Mouse (Mus musculus): Measurements from ENCODE around the gene Gm19935.

Gene Gm19935

DNA sequence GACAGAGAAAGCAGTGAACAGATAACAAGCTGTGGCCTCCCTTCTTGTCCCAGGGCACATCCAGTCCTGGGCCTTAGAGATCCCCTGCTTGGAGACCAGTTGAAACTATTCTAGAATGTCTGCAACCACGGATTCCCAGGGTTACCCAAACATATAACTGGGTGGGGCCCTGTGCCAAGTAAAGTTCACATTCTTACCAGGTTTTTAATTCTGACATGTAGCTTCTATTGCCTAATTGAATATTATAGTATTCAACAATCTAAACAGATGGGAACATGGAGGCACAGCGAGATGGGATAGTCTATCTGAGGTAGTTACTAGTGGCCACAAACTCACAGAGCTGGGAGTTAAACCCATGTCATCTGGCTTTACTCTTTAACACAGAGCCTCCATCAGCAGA, at the start of gene Gm19935:
Gene Gm19935 (minus strand): TSS at position 101 of the 400 bp plus-strand sequence.
- no peak for DNase-seq

DNA sequence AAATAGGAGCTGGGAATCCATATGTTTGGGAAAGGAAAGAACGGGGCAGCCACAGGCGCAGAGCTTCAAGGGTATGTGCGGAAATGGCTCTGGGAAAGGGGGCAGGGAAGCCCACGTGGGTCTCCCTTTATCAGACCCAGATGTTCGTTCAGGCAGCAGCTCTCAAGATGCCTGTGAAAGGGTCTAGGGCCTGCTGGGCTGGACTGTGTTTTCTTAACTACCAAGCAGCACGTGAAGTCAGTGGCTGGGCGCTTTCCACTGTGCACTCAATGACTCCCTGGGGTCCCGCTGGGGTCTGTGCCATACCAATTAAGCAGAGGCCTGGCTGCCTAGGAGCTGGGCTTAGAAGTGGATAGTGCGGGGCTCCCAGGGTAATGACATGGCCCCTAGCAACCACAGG, 44.8 kb upstream of the Gm19935 start:
- DNase-seq: no peak

DNA sequence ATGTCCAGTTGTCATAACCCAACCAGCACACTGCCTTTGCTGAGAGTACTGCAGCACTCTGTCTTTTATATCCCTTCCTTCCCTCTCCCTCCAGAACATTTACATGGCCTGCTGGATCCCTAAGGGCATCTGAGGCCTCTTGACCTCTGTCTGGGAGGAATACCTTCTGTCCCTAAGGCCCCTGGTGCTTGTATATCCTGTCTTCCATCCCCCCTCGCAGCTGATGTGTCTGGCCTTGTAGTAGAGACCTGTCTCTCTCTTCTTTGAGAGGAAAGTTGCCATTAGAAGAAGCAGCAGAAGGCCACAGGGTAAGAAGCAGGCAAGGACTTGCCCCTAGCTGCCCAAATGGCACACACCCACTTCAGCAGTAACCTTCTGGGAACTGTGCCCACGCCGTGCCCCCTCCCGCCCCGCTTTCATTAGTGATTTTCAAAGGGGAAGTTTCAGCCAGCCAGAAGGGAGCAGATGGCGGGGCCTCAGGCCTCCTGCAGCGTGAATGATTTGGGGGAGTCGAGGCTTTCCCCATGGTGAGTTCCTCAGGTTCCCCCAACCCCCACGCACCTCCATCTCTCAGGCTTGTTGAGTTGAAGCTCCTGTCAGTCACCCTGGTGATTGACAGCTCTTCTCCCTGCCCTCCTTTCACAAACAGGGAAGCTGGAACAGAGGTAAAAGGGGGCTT, 44.2 kb upstream of the Gm19935 start:
- DNase-seq: peak; percentile 27 to 30

DNA sequence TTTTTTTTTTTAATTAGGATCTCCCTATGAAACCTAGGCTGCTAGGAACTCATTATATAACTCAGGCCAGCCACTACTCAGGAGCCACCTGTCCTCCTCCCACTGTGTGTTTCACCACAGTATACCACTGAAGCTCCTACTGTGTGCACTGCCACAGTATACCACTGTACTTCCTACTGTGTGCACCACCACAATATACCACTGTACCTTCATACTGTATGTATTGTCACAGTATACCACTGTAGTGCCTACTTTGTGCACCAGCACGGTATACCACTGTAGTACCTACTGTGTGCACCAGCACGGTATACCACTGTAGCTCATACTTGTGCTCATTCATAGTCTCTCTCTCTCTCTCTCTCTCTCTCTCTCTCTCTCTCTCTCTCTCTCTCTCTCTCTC, 40.9 kb upstream of the Gm19935 start:
- DNase-seq: no peak

DNA sequence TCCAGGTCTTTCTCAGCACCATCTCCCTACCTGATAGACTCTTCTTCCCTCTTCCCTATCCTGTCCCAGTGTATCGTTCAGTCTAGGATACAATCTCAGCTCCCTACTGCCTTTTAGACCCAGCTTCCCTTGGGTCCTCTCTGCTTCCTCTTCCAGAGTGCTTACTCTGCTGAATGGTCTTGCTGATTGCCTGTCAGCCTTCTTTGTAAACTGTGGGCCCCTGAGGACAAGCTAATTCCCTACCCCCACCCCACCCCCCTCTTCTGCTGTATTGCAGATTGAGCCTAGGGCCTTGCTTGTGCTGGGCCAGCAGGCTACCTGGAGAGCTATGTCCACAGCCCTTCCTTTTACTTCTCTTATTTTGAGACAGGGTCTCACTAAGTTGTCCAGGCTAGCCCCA, 39.8 kb upstream of the Gm19935 start:
- no peak for DNase-seq

DNA sequence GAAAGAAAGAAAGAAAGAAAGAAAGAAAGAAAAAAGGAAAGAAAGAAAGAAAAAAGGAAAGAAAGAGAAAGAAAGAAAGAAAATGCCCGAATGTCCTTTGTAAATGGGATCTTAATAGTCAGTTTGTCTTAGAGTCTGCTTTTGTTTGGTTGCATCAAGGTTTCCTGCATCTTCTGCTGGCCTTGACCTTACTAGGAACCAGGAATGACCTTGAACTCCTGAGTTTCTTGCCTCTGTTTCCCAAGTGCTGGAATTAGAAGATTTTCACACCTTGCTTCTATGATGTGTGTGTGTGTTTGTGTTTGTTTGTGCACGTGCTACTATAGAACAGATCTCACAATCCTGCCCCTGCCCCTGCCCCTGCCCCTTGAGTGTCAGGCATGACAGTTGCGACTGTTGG, 39.0 kb upstream of the Gm19935 start:
- DNase-seq: no peak

DNA sequence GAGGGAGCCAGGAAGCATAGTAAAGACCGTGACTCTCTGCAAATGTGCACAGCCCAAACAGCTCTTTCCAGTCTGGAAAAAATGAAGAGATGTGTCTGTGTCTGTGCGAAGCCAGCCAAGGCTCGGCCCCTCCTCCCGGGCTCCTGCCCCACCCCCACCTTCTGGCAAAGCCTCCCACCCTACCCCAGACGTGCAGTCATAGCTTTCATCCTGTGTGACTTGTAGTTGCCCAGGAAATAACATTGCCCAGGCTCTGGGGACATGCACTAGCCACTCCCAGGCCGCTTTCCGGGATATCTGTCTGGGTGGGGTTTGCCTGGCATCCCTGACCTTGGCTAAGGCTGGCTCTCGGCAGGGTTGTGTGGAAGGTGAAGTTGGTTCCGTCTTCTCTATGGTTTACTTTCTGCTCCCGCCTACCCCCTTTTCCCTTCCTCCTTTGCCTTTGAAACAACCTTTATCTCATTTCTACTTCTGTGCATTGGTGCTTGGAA, 37.5 kb upstream of the Gm19935 start:
- no peak for DNase-seq

DNA sequence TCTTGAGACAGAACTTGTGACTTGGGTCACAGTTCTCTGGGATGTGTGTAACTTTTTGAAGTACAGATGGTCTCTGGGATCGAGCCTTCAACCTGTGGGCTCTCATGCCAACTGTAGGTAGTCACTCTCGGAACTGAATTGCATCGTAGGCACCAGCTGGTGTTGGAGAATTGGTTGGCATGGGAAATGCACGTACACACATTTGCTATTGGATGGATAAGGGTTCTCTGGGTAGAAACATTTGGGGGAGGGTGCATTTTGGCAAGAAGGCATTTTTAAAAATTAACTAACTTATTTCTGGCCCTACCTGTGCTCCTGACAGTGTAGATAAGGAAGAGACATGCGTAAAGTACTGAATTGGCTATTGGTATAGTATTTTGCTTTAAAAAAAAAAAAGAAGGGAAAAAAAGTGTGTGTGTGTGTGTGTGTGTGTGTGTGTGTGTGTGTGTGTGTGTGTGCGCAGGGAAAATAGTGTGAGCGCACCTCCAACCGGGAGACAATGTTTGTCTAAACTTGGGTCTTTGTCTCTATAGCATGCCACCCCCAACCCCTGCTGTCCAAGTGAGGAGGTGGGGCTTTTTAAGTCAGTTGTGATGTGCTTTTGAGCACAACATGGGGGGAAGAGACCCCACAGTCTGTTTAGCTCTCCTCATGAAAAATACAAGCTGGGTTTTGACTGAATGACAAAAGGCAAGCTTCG, 36.9 kb upstream of the Gm19935 start:
- DNase-seq: no peak

DNA sequence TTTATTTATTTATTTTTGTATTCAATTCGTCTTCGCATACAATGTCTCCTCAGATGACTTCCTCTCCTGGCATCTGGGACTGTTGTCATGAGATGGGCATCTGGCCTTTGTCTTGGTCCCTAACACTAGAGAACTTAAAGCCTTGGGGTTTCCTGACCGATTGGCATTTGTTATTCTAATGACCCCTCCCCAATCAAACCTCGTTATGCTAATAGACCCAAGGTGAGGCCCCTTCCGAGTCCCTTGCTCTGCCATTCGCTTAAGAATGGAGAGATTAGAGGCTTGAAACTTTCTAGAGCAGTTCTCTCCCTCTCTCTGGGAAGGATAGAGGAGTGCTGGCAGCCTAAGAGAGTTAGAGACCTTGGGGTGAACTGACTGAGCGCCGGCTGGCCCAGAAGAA, 34.4 kb upstream of the Gm19935 start:
- DNase-seq: no peak

DNA sequence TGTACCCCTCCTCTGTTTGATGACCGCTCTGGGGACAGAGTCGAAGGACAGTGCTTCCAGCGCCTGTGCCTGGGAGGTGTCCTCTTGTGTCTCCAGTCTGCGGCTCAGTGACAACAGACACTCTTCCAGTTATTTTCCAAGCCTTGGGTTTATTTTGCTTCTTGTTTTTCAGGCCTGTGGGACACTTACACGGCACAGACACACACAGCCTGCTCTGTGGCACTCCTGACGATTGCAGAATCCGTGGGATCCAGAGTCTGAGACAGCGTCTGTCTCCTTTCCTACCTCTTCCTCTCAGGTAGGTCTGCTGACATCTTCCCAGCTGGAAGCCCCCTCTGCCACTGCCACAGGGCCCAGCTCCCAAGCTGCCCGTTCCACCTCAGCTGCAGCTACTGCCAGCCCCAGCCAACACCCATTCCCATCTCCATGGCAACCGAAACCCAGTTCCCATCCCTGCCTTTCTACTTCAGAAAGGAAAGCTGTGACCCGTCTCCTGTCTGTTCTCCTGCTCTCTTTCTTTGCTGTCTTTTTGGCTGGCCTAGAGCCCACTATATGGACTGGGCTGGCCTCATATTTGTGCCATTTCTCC, 32.4 kb upstream of the Gm19935 start:
- DNase-seq: no peak

DNA sequence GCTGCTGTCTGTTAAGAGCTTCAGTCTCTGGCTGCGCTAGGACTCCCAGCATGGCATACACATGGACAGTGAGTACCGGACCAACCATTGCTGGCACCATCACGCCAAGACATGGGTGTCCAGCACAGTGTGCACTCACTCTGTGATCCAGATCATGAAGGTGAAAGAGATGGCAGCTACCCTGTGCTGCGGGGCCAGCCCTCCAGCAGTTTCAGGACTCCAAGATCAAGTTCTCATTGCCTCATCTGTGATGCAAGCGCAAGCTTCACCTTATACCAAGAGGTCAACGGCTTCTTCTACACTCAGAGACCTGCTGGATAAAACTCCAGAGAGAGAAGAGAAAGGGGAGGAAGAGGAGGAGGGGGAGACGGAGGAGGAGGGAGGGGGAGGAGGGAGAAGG, 30.8 kb upstream of the Gm19935 start:
- DNase-seq: no peak

DNA sequence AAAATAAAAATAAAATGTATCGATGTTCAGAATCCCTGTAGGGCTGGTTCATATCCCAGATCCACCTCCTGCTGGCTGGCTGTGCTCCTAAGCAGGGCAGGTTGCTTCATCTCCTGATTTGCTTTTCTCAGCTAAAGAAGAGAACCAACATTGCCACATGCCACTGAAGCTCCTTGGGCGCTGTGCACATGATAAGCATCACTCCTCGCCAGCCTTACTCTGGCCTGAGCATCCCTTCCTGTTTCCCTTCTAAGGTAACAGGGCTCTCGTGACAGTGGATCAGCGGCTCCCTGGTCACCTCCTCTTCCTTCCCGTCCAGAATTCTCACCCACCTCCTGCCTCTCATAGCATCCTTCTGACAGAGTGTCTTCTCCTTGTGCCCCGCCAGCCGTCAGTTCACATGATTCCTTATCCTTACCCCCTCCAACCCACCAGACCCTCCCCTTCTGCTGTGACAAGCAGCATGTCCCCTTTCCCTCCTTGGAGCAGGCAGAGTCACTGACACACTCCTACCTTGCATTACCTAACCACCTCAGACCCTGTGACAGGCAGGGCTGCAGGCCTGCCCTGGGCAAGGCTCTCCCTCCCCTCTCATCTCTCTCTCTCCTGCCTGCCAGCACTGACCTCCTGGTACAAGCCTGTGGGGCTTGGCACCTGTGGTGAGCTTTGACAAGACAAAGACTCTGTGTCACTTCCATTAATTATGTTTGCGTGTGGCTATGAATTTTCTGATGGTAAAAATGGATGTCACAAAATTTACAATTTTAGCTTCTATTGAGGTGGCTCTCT, 27.2 kb upstream of the Gm19935 start:
- no peak for DNase-seq

DNA sequence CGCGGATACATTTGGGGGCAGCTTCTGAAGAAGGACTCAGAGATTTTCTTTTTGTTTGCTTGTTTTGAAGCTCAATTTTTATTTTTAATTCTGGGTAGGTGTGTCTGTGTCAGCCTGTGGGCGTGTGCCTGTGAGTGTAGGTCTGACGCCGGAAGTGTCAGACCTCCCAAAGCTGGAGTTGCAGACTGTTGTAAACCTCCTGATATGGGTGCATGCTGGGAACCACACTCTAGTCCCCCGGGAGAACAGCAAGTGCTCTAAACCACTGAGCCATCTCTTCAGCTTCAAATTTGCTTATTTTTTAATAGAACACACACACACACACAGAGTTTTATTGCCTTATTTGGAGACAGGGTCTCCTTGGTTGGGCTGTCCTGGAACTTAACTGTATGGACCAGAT, 25.9 kb upstream of the Gm19935 start:
- peak; percentile 22 to 45 for DNase-seq

DNA sequence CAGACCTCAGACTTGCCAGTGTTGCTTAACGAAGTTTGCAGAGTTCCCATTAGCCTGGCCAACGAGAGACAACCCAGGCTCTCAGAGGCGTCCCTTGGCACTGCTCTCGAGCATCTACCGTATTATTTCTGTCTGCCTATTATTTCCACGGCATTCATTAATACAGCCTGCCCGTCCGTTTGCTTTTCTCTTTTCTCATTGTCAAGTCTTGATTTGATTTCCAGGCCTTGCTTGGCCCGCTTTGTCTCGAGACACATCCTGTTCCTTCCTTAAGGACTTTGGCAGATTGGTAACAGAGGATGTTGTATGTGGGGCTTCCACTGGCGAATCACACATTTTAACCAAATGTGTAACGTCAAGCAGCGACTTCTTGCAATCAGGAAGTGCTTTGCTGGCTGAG, 24.1 kb upstream of the Gm19935 start:
- DNase-seq: no peak

DNA sequence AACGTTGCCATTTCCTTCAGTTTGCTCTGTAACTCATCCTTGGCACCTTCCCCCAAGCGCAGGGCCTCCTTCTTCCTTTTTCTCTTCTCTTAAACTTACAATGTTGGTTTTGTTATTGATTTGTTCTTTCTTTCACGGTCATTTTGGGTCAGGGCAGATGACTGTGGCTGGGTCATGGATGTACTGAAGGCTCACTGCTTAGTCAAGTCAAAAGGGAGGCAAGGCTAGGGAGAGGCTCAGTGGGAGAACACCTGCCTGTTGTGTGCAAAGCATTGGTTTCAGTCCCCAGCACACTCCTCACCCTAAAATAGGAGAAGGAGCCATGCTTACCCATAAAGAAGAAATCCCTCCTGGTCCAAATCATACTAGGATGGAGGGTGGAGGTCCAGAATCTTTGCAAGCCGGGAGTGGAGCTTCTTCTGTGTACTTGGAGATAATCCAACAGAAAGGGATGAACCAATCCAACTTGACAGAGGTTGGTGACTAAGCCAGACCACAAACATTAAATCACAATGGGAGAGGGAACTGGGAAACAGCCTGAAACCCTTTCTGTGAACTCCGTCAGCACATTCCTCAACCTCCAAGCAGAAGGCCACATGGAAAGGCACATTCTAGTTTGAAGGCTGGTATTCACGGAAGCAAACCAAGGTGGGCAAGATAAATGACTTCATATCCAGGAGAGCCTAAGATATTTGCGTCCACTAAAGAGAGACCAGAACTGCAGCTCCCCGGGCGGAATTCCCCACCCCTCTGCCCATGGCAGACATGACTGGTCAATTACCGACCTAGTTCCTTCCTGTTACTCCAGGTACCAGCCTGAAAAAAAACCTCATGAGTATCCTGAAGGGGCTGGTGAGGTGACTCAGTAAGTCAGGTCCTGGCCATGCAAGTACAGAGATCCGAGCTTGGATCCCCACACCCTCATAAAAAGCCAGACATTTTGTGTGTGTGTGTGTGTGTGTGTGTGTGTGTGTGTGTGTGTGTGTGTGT, 22.8 kb upstream of the Gm19935 start:
- no peak for DNase-seq

DNA sequence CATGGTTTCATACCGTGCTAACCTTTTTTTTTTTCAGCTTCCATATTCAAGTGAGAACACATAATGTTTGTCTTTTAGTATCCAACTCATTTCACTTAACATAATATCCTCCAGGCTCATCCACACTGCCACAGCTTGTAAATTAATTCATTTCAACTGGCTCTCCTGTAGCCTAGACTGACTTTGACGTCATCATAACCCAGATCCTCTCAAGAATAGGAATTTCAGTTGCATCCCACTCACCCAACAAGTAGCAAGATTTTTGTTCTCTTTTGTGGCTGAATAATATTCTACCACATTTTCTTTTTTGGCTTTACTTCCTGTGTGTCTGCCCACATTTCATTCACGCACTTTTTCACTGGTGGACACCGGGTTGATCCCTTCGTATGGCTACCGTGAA, 20.2 kb upstream of the Gm19935 start:
- no peak for DNase-seq

DNA sequence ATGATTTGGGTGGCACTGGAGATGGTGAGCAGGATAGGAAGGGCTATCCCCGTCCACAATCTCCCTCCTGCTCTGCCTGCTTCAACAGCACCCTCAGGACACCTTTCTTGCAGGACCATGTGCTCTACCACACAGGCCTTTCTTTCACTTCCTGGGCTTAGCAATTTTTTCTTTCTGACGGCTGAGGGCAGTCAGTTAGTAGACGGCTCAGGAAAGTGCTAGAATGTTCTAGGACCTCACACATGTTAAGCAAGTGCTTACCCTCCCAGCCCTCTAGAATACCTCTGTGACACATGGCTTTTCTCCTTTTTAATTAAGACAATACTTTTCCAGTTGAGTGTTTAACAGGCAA, 17.1 kb upstream of the Gm19935 start:
- DNase-seq: no peak

DNA sequence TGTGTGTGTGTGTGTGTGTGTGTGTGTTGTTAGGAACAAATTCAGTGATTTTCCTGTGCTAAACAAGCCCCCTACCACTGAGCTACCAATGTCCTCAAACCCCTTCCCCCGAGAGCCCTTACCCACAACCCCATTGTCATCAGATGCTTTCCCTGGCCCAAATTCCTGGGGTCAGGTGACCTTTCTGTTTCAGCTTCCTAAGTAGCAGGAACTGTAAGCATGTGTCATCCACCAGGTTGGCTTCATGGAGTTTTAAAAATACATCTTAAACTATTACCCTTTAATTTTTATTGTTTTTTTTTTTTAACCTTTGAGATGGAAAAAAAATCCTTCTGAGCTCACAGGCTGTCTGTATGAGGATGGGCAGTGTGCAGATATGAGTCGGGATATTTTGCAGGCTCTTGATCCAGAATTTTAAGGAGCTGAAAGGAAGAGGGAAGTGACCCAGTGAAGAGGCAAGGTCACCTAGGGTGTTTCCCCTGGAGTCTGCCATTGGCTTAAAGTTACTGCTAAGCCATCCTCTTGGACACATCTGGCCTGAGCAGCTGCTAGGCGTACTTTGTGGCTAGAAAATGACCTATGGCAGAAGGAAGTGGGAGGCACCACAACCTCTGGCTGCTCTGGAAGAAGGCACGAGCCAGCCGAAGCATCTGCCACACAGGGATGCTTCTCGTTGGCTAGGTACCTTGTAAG, 16.6 kb upstream of the Gm19935 start:
- DNase-seq: no peak

DNA sequence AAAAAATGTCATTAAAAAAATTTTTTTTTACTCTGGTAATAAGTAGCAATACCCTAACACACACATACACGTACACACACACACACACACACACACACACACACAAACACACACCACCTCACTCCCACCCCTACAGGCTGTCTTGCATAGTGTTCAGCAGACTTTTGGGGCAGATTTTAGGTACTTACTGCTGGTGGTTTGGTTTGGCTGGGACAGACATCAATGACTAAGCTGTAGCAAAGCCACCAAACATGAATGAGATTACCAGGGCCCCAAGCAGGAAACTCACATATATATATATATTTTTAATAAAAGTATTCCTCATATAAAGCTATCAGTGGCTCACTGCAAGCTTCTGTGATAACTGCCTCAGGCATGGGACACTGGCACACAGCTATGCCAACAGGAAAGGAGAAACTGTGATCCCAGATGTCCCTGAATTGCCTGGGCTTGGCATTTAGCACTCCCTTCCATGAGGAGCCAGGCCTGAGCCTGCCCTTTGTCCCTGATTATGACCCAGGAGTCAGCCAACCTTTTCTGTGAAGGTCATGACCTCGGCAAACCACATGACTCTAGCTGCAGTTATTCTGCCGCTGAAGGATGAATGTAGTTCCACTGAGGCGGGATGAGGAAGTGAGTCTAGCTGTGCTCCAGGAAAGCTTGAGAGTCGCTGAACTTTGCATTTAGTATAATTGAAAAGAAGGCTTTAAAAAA, 15.5 kb upstream of the Gm19935 start:
- DNase-seq: no peak

DNA sequence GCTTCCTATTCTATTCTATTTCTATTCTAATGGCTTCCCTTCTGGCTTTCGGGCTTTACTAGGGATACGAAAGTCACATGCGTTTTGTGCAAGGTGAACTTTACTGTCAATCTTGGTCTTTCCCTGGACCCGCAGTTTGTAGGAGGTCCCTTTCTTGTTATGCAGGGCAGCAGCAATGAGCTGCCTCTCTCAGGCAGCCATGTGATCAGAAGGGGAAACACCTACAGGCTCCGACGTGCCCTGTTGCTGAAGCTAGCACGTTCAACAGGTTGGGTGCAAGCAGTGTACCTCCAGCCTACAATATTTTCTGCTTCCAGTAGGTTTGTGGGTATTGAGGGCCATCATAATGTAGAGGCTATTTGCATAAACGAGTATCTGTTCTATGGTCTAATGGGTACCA, 13.8 kb upstream of the Gm19935 start:
- peak in 1 of 2 experiments; percentile 24 for DNase-seq

DNA sequence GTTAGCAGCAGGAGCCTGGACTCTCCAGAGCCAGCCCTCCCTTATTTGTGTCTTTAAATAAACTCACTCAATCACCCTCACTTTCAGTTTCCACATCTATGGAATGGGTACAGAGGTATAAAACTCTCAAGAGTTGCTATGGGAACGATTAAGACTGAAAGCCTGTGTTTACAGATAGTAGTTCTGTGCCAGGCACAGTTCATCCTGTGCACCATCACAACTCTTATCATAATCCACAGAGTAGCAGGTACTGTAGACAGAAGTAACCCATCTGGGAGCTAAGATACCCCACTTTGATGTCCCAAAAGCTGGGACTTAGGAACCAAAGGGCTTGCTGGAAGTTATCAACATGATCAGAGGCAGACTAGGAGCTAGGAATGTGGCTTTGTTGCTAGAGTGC, 12.6 kb upstream of the Gm19935 start:
- no peak for DNase-seq

All from spleen, adult 18-20 months (tissue).